Mouse (Mus musculus): ENCODE data around the gene Myrfl. TPM values are rescaled to one million over a fixed set of nuclear protein-coding genes. Genes with fewer than 3 reads are reported as not detected.

Myrfl gene
- polyA plus RNA-seq, 1 experiment: 0.22 TPM

- DNase-seq (ENCODE audit: extremely low spot score in 1 of 2, low spot score in 1 of 2): no peak
Measured at GRCm38 (mm10) chr10:116913647-116914273, 17.0 kb upstream of the Myrfl start.

- no peak for DNase-seq (ENCODE audit: extremely low spot score in 1 of 2, low spot score in 1 of 2)
Measured at GRCm38 (mm10) chr10:116912850-116913249, 16.1 kb upstream of the Myrfl start.

GRCm38 (mm10) chr10:116908901-116909642, 12.4 kb upstream of the Myrfl start:
- no peak for DNase-seq (ENCODE audit: extremely low spot score in 1 of 2, low spot score in 1 of 2)

- no peak for DNase-seq (ENCODE audit: extremely low spot score in 1 of 2, low spot score in 1 of 2)
Measured at GRCm38 (mm10) chr10:116906794-116907193, 10.1 kb upstream of the Myrfl start.

DNA sequence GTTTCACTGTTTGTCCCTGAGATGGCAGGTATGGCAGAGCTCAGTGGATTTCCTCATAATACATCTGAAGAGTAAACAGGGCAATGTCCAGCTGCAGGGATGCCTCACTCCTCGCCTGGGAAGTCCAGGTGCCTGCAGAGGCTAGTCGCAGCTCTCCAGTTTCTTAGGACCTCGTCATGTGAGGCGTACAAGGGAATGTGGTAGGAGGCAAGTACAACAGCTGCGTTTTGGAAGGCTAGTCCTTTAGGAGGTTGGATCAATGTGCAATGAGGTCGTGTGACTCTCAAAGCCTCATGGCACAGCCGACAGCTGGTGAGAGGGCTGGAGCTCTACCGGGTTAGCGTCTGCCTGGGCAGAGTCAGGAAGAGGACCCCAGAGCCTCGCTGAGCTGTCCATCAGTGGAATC, 7.8 kb upstream of the Myrfl start:
- no peak for DNase-seq (ENCODE audit: extremely low spot score in 1 of 2, low spot score in 1 of 2)

- no peak for DNase-seq (ENCODE audit: extremely low spot score in 1 of 2, low spot score in 1 of 2)
Measured at GRCm38 (mm10) chr10:116895108-116895833, 1.4 kb downstream of the Myrfl start.

DNA sequence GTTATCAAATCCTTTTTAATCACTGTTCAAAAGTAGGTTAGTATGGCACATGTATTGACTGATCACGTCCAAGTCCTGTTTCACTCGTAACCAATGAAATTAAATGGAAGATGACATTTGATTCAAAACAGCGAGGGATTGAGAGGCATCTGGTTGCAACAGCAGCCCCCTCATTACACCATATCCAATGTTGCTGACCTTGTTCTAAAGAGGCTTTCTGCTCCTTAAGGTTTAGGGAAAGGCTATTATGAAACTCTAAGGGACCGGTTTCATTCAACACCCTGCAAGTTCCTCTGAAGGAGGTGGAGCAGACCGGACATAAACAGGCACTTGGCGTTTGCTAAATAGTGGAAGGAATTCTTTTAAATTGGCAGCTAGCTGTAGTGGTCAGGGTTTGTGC, 2.2 kb downstream of the Myrfl start:
- DNase-seq (ENCODE audit: extremely low spot score in 1 of 2, low spot score in 1 of 2): no peak

- peak in 1 of 2 experiments; percentile 76 for DNase-seq (ENCODE audit: extremely low spot score in 1 of 2, low spot score in 1 of 2)
Measured at GRCm38 (mm10) chr10:116893753-116894152, 3.0 kb downstream of the Myrfl start.

GRCm38 (mm10) chr10:116890587-116890986, 6.1 kb downstream of the Myrfl start:
- no peak for DNase-seq (ENCODE audit: extremely low spot score in 1 of 2, low spot score in 1 of 2)

GRCm38 (mm10) chr10:116884552-116884951, 12.2 kb downstream of the Myrfl start:
- DNase-seq (ENCODE audit: extremely low spot score in 1 of 2, low spot score in 1 of 2): no peak

DNA sequence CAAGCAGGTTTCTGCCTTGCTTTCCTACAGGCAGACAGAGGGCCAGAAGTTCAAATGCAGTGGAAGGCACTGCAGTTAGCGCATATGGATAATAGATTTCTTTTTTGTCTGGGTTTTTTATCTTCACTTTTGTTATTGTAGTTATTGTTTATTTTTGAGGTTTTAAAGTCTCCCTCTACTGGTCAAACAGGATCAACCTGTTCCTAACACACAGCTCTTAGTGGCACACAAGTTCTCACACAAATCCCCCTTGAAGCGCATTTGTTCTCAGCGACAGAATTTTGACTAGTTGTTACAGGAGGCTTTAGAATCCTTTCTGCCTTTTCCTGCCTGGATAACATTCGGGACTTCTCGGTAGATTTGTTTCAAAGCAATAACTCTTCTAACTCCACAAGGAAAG, 13.2 kb downstream of the Myrfl start:
- DNase-seq (ENCODE audit: extremely low spot score in 1 of 2, low spot score in 1 of 2): no peak

GRCm38 (mm10) chr10:116877436-116877835, 19.3 kb downstream of the Myrfl start:
- DNase-seq (ENCODE audit: extremely low spot score in 1 of 2, low spot score in 1 of 2): no peak

- DNase-seq (ENCODE audit: extremely low spot score in 1 of 2, low spot score in 1 of 2): no peak
Measured at GRCm38 (mm10) chr10:116874490-116874889, 22.2 kb downstream of the Myrfl start.

DNA sequence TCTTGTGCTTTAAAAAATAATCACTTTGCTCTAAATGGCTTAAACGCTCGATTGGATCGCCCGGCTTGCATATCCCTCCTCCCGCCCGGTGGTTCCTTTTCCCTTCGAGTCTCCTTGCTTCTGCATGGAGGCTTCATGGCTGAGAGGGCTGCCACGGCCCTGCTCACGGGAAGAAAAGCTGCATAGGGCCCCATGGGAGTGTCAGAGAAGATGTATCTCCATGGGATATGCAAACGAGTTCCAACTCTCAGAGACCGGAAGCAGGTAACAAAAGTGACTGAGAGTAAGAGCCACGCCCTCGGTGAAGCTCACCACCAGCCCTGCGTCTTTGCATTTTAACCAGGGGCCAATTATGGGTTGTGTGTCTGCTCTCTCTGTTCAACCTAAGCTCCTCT, 24.7 kb downstream of the Myrfl start:
- DNase-seq (ENCODE audit: extremely low spot score in 1 of 2, low spot score in 1 of 2): no peak

GRCm38 (mm10) chr10:116871329-116872015, 25.2 kb downstream of the Myrfl start:
- peak in 1 of 2 experiments; percentile 52 for DNase-seq (ENCODE audit: extremely low spot score in 1 of 2, low spot score in 1 of 2)

- no peak for DNase-seq (ENCODE audit: extremely low spot score in 1 of 2, low spot score in 1 of 2)
Measured at GRCm38 (mm10) chr10:116870819-116871218, 25.9 kb downstream of the Myrfl start.

GRCm38 (mm10) chr10:116853159-116853845, 43.4 kb downstream of the Myrfl start:
- DNase-seq (ENCODE audit: extremely low spot score in 1 of 2, low spot score in 1 of 2): no peak

DNA sequence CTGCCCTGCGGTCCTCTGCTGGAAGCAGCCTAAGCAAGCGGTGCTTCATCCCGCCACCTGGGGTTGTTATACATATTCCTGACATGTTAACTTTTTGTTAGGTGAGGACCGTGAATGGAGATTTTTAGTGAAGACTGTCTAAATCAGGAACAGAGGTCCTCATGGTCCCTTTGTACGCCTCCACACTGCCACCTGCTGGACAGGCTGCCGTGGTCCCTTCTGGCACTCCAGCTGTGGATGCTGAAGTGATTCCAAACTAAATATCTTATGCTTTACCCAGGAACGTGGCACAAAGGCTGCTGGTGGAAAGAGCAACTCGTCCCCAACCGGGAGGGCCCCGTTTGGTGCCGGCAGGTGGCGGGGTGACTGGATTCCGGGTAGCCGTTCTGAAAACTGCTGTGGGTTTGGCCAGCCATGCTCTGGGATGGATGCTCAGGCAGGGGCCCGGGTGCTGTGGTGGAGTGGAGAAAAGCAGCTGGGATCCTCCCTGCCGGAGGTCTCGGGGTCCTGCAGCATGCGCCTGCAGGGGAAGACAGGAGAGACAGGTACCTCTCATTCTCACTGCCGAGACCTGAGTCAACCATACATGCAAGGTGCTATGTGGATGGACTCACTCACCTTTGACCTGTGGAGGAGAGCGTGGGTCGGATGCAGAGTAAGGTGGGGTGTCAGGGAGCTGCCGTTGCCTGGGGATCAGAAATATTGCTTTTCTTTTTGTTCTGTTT, 47.8 kb downstream of the Myrfl start:
- peak; percentile 69 to 93 for DNase-seq (ENCODE audit: extremely low spot score in 1 of 2, low spot score in 1 of 2)

DNA sequence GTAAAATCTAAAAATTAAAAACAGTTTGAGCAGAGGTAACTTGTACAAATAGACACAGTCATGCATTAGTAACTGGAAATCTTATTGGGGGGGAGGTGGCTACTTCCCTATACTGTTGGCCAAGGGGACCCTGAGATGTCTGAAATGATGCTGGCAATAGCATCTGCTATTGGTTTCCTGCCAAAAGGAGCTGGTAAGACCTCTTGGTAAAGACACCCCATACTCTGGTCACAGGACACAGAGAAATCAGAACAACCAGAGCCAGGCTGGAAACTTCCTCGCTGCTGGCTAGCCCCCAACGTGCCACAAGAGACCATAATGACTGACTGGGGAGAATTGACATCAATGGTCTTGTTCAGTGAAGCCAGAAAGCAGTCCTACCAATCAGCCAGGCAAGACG, 55.2 kb downstream of the Myrfl start:
- DNase-seq (ENCODE audit: extremely low spot score in 1 of 2, low spot score in 1 of 2): no peak

DNA sequence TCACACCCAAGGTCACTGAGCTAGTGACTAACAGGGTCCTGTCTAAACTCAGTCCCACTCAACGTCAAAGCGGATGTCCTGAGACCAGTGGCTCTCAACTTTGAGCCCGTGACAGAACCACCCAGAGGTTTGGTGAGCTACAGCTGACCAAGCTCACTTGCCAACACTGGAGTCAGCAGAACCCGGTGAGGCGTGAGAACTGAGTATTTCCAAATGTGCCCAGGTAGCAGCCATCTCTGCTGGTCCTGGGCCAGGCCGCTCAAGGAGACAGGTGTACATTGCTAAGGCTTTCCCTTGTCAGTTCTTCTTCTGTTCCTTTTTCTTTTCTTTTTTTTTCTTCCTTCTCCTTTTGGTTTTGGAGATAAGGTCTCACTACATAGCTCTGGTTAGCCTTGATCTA, 66.0 kb downstream of the Myrfl start:
- DNase-seq (ENCODE audit: extremely low spot score in 1 of 2, low spot score in 1 of 2): no peak

Measured in frontal cortex, adult 2 months (tissue).